Mouse (Mus musculus): ENCODE data around the gene C130032M10Rik.

C130032M10Rik gene

DNA sequence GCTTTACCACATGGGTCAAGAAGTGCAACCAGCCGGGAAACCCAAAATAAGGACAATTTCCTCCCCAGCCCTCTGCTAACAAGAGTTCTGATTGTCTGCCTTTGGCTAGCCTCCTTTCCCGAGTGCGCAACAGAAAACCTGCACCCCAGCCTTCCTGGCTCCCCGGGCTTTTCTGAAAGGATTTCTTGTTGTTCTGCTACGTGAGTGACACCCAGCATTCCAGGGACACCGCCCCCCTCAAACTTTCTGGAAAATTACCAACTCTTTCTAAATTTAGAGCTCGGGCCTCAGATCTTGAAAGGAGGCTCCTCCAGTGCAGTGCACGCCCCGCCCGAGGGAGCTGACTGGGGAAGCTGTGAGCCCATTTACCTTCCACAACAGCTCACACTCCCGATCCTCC, at the start of gene C130032M10Rik:
TSS of gene C130032M10Rik (plus strand) at position 334 of the 400 bp plus-strand sequence.
- no peak for DNase-seq (ENCODE audit: low spot score in 2 of 2)

DNA sequence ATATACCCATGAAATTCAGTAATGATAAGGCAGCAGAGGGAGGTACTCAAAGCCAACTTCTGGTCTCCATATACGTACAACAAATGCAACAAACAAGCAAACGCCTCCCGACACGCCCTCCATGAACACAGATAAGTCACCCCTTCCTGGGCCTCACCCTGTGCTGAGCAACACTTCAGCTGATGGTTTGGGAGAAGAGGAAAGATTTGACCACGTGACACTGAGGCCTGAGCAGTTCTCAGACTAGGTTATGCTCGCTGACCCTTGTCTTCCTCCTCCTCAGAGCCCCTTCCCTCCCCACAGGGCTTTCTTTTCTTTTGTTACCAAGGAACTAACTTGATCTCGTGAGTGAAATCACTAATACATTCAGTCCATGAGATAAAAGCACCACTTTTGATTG, 48.6 kb upstream of the C130032M10Rik start:
- no peak for DNase-seq (ENCODE audit: low spot score in 2 of 2)

DNA sequence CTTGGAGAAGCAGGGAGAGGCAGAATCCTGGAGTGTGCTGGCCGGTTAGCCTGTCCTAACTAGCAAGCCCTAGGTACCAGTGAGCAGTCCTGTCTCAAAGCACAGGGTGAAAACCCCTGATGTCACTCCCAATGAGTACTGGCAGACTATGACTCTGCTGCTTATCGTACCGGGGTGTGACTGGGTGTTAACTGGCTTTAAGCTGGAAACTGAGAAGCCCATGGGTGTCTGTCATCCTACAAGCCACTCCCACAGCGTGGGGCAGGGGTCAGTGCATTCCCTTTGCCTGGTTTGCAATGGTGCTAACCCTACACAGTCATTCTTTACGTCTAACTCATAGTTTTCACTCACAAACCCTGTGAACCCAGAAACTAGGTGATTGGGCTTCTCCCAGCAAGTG, 47.3 kb upstream of the C130032M10Rik start:
- no peak for DNase-seq (ENCODE audit: low spot score in 2 of 2)

DNA sequence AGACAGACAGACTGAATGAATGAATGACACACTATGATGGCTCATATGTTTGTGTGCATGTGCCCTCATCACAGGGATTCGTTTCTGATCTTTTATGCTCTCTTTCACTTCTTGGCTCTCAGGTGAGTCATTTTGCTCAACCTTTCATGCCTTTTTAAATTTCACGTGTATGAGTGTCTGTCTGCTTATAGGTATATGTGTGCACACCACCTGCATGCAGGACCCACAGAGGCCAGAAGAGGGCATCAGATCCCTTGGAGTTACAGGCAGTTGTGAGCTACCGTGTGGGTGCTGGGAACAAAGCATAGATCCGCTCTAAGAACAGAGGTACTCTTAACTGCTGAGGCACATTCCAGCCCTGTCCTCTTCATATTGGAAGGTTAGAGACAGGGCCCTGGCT, 46.8 kb upstream of the C130032M10Rik start:
- no peak for DNase-seq (ENCODE audit: low spot score in 2 of 2)

DNA sequence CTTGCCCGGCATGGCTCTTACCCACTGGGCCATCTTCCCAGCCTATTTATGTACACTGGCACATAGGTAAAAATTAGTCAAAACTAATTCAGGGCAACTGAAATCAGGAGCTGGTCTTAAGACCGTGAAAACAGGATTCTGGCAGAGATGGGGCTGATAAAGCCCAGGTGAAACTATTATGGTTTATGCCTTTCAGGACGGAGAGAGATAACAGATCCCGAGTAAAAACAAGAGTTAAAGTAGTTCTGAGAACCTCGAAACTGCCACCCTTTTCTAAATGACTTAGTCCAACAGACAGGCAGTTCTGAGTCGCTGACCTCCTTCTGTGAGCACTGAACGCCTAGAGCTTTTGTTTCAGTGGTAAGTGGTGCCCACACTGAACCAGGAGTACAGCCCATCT, 43.6 kb upstream of the C130032M10Rik start:
- no peak for DNase-seq (ENCODE audit: low spot score in 2 of 2)

DNA sequence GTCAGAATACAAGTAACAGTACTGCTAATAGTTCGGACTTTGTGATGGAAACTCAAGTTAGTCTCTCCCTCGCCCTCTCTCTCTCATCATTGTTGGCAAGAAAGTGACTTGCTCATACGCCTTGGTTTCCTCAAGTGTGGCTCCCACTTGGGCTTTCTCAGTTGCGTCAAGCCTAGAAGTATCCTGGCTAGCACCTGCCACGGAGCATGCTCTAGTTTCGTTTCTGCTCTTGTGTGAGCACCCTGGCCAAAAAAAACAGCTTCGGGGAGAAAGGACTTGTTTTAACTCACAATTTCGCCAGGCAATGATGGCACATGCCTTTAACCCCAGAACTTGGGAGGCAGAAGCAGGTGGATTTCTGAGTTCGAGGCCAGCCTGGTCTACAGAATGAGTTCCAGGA, 38.5 kb upstream of the C130032M10Rik start:
- DNase-seq (ENCODE audit: low spot score in 2 of 2): no peak

DNA sequence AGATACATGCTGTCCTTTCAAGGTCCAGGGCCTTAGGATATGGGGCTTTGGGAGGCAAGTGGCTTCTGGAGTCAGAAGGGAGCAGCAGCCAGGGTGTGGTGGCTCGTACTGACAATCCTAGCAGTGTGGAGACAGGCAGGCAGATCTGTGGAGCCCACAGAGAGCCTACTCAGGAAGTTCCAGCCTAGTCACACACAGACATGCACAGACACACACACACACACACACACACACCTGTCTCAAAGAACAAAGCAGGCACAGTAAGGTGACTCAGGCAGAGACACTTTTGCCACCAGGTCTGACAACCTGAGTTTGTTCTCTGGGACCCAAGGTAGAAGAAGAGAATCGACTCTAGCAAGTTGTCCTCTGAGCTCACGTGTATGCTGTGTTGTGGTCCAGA, 34.6 kb upstream of the C130032M10Rik start:
- no peak for DNase-seq (ENCODE audit: low spot score in 2 of 2)

DNA sequence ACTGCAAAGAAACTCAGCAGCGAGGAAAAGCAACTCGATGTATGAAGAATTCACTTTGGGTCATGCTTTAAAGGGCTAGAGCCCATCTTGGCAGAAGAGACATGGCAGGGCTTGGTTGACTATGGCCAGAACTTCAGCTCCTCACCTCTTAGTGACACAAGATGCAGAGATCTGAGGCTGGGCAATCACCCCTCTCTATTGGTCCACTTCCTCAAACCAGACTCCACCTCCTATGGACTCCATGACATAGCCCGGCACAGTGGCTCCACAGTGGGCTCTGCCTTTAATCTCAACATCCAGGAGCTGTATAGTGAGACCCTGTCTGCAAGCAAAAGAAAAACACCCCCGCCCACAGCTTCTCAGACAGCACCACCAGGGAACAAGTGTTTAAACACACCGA, 30.7 kb upstream of the C130032M10Rik start:
- no peak for DNase-seq (ENCODE audit: low spot score in 2 of 2)

DNA sequence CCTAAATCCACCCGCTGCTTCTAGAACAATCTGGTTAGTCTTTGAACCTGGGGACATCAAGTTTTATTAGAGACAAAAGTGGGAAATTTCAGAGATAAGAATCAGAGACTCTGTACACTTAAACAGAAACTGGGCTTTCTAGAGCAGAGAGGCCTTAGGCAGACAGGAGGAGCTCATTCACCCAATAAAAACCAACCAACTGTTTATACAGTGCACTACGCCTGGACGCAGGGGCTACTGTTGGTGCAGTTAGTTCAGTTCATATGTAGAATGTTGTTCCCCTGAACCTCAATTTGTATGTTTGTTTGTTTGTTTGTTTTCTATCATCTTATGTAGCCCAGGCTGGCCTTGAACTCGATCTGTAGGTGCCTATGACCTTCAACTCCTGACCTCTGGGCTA, 28.7 kb upstream of the C130032M10Rik start:
- no peak for DNase-seq (ENCODE audit: low spot score in 2 of 2)

DNA sequence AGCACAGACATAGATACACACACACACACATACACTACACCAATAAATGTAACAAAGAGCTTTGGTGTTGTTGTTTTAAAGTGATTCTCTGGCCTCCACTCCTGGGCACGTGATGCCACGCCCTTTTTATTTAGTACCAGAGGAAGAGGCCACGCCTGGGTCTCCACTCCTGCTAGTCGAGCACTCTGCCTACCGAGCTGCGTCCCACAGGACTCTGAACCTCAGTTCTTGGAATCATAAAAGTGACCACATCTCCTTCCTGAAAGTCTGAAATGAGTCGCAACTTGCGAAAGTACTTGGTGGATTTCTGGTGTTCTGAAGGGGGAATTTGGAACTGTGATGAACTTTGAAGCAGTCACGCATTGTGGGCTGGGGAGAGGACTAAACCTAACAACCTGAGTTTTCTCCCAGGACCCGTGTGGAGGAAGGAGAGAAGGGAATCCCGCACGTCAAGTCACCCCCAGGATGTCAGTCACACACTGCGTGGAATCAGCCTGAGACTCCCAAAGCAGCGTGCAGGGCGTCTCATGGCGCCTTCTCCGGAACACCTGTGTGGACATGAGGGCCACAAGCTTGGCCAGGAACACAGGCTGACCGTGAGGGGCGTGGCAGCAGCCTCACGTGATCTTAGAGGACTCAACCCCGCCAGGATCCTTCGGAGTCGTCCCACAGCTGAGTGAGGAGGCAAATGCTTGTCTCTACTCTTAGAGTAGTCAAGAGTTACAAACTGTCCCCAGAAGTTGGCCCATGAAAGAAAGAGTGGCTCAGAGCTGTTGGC, 27.8 kb upstream of the C130032M10Rik start:
- no peak for DNase-seq (ENCODE audit: low spot score in 2 of 2)

DNA sequence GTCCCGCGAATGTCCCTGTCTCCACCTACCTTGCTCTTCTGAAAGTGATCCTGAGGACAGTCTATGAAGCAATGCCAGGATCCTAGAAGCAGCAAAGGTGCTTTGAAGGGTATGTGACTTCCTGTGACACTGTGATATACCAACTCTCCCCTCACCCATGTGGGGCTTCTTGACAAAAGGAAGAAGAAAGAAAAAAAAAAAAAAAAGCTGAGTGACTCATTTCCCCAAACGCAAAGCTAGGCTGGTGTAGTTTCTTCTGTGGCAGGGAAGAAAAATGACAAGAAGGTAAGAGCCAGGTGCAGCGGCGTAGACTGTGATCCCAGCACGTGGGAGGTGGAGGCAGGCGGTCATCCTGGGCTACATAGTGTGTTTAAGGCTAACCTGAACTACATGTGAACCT, 19.0 kb upstream of the C130032M10Rik start:
- DNase-seq (ENCODE audit: low spot score in 2 of 2): no peak

DNA sequence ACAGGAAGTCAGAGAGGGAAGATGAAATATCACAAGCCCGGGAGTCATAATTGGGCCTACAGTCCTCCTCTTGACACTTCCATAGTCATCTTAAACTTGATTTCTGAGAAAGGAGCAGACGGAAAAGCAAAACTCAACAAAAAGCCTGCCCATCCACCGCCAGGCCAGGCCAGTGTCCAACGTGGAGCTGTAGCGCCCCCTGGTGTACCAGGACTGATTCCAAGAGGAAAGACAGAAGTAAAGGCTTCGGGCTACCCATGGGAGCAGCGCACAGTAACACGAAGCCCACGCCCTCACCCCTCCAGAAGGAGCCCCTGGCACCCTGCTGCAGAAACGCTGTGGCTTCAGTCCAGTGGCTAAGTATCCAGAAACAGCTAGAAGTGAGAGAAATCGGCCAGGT, 17.3 kb upstream of the C130032M10Rik start:
- peak; percentile 74 to 77 for DNase-seq (ENCODE audit: low spot score in 2 of 2)

DNA sequence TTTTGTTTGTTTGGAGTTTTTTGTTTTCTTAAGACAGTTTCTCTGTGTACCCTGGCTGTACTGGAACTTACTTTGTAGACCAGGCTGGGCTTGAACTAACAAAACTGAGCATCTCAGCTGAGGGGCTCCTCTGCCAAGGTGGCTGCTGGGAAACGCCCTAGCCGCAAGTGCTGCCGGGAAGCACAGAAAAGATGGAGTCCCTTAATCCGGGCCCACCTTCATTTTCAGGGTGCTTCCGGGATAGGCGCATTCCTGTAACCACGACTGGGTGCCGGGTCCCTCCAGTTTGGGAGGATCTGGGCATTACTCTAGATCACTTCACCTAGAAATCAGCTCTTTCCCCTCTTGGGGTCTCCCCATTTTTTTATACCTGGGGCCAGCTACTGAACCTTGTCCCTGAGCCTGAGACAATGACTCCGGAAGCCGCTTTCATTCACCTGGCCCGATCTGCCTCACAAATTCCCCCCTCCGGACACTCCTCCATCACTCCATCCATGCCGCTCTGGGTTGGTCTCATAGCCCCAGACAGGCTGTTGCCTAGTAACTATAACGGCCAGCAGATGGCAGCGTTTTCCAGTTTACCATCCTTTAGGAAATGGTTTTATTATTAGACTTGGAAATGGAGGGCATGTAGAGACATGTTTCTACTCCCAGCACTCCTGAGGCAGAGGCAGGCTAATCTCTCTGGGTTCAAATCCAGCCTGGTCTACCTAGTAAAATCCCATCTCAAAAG, 15.5 kb upstream of the C130032M10Rik start:
- DNase-seq (ENCODE audit: low spot score in 2 of 2): peak; percentile 32 to 38

DNA sequence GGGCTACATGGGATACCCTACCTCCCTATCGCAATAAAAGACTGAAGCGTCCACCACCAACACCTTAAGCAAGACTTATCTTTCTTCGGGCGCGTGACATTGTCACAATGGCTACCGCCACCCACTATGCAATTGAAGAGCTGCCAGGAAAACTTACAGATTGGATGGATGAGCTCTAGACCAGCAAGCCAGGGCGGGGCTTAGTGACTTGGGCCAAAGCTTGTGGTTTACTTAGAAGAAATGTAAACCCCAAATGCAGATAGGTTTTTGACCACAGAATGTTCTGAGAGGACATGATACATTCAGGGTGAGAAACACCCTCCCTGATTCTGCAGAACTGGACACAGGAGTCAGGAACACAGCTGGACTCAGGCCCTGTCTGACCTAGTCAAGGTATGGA, 14.4 kb upstream of the C130032M10Rik start:
- DNase-seq (ENCODE audit: low spot score in 2 of 2): no peak

DNA sequence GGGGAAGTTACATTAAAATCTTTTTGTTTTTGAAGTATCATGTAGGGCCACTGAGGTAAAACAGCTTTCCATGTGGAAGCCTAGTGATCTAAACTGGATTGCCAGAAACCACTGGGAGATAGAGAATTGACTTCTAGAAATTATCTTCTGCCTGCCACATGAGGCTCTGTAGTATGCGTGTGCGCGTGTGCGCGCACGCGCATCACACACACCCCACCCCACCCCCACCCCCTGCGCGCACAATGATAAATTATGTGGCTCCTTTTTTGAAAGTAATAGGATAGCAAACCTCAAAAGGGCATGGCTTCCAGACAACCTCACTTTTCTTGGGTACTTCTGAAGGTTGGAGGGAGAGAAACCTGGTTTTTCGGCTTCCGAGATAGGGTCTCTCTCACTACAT, 13.6 kb upstream of the C130032M10Rik start:
- DNase-seq (ENCODE audit: low spot score in 2 of 2): no peak

DNA sequence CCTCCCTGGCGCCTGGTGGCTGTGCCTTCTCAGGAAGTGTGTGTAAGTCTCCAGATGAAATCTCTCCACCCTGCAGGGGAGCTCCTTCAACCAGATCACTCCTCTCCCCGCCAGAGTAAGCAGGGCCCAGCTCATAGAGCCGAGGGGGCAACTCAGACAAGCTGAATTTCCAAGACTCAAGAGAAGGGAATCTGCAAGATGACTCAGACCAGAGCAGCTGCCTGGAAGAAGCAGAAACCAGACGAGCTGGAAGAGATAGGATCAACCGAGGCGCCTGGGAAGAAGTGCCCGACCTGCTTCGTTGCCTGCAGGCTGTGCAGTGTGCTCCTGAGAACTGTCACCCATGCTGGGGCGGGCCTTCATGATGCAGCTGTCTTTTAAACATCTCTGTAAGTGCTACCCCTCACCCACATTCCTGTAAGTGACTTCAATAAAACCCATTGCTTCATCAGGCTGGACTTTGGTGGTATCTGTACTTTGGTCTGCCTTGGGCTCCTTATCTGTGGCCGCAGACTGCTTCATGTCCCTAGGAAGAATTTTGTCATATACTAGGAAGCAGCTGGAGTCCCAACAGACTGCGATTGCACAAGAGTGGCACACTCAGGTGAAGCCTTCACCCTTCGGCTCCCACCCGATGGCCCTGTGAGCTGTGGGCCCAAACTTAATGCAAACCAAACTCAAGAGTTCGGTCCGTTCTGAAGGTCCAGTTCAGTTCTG, 12.6 kb upstream of the C130032M10Rik start:
- DNase-seq (ENCODE audit: low spot score in 2 of 2): no peak

DNA sequence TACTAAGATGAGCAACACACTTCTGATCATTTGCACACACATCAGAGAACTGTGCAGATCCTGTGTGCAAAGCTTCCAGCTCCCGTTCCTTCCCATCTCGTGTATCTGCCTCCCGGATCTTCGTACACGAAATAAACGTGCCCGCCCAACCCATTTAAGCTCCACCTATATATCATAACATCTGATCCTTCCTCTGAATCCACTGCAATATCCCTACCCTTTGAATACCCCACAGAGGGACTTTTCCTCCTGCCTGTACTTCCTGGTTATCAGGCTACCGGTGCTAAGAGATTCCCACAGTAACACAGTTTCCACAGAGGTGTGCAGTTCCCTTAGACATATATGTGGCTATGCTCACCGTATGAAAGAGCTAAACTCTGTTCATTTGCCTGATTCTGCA, 10.7 kb upstream of the C130032M10Rik start, which contains the start of gene Ccr4:
TSS of gene Ccr4 (minus strand) at position 101 of the 400 bp plus-strand sequence.
- no peak for DNase-seq (ENCODE audit: low spot score in 2 of 2)

DNA sequence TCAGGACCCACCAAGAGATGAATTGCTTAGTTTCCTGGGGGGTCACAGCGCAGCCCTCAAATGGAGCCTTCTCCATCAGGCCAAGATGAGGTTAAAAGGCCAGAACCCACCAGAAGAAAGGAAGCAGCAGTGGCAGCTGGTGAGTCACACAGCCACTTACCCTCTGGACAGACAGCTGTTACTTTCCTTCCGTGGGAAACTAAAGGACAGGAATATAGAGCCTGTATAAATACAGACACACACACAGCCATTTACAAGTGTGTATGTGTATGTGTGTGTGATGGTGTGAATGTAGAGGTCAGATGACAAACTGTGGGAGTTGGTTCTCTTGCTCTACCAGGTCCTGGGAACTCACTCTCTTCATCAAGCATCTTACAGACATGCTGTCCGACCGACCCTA, 8.9 kb upstream of the C130032M10Rik start:
- DNase-seq (ENCODE audit: low spot score in 2 of 2): no peak

DNA sequence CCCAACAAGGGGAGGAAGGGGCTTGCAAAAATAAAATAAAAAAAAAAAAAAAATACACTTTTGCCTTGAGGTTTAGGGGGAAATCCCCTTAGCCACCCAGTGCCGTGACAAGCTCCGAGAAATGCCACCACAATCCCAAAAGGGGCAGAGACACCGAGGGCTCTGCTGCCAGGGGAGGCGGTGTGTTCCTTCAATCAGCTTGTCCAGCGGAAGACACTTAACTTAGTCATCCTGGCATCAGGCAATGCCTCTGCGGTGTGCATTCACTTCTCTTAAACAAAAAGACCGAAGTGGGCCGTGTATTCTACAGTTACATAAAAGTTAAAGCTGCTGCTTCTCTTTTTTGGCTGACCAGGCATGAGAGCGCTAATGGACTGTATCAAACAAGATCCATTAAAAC, 8.1 kb upstream of the C130032M10Rik start:
- no peak for DNase-seq (ENCODE audit: low spot score in 2 of 2)

DNA sequence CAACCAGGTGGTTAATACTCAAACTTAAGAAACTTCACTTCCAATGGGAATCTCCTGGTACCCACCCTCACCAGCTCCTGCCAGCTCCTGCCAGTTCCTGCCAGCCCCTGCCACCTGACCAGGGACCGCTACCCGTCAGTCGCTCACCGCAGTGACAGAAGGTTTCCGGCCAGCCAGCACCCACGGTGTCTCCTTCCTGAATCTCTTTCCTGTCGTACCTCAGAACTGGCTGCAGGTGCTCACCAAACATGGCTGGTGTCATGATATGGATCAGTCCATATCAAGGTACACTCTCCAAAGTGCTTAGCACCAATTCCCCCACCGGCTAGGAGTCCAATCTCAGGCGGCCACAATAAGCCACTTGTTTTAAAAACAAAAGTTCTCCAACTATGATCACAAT, 5.7 kb upstream of the C130032M10Rik start:
- no peak for DNase-seq (ENCODE audit: low spot score in 2 of 2)

DNA sequence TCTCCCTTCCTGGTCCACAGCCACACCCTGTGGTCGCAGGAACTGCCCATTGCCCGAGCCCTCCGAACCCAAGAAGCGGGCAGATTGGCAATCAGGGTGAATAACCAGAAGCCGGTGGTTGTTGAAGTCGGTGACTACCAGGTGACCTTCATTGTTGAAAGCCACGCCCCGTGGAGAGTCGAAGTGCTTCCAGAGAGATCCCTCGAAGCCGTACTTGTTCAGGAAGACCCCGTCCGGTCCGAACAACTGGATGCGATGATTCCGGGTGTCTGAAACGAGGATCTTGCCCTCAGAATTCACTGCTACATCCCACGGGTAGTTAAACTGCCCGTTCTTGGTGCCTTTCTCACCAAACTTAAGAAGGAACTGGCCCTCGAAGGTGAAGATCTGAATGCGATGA, 2.7 kb upstream of the C130032M10Rik start:
- DNase-seq (ENCODE audit: low spot score in 2 of 2): no peak

DNA sequence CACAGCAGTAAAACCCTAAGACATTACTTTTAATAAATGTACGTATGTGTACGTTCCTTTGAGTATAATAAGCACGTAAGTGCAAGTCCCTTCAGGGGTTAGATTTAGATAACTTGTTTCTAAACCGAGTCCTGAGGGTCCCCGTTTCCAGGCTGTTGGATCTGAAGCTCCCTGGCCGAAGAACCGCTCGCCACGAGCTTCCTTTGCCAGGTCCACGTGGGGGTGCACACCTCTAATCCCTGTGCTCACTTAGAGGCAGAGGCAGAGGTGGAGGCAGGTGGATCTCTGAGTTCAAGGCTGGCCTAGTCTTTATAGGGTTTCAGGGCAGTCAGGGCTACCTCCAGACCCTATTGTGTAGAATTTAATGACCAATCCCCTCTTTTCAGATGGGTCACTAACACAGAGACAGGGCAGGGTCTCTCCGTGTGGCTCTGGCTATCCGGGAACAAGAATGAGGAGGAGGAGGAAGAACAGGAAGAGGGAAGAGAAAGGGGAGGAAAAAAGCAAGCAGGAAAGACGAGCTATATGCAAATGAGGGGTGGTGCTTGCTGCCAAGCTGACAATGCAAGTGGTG, 2.5 kb downstream of the C130032M10Rik start:
- no peak for DNase-seq (ENCODE audit: low spot score in 2 of 2)
